Mouse (Mus musculus) lung, postnatal 0 days (tissue): Measurements from ENCODE around the gene Wdr35.

Source experiments
- CTCF ChIP-seq: IDR thresholded peaks from 2 replicates; pipeline ENCODE4 v1.5.1; 2016; ENCODE audit warnings: antibody characterized with exemption, mild to moderate bottlenecking
- EP300 ChIP-seq: IDR thresholded peaks from 2 replicates; pipeline ENCODE4 v1.6.1; 2016; ENCODE audit warnings: antibody characterized with exemption, mild to moderate bottlenecking, control low read depth

GRCm38 (mm10) chr12:8998318-8998717 is 24.6 kb downstream of the Wdr35 start:
- TF ChIP-seq CTCF: no peak
- TF ChIP-seq EP300: no peak
